Mouse (Mus musculus) megakaryocyte-erythroid progenitor cell, adult 5-6 weeks (primary cell): ENCODE measurements around the gene Eml1. TPM values are rescaled to one million over a fixed set of nuclear protein-coding genes. Genes with fewer than 3 reads are reported as not detected.

Experiments
- ATAC-seq: replicated peaks from 2 replicates; pipeline ENCODE4 v1.8.0; 2016; ENCODE audit warnings: mild to moderate bottlenecking, inconsistent platforms; ENCODE audit not compliant: severe bottlenecking, poor library complexity, low FRiP score, low TSS enrichment
- total RNA-seq, 2 experiments: library from RNA; stranded (forward) in 1 of 2; stranded (reverse) in 1 of 2; fragments of 200-1000, 215-1000 nt in 1 of 2; fragments of >200 nt in 1 of 2; fragmentation: Nextera tagmentation in 1 of 2; gene quantifications; 2 replicates each; pipeline ENCODE4 v1.2.3; 2014 to 2017

The Eml1 gene
- total RNA-seq, 2 experiments from 2014 or later: not detected

- ATAC-seq: no peak
Observed at GRCm38 (mm10) chr12:108410416-108411208, 39.9 kb downstream of the Eml1 start.

GRCm38 (mm10) chr12:108414932-108415331 is 44.2 kb downstream of the Eml1 start:
- no peak for ATAC-seq

GRCm38 (mm10) chr12:108419570-108419969 is 48.8 kb downstream of the Eml1 start:
- ATAC-seq: no peak

GRCm38 (mm10) chr12:108421477-108421876 is 50.7 kb downstream of the Eml1 start:
- ATAC-seq: 0 out of 2 replicates have a peak, but pooled peaks have one; percentile 41

- no peak for ATAC-seq
Observed at GRCm38 (mm10) chr12:108422495-108422857, 51.7 kb downstream of the Eml1 start.

- ATAC-seq: peak; percentile 41; the same call in 1 of the 2 replicates
Observed at GRCm38 (mm10) chr12:108422858-108423631, 52.3 kb downstream of the Eml1 start.

- no peak for ATAC-seq
Observed at GRCm38 (mm10) chr12:108430964-108431363, 60.2 kb downstream of the Eml1 start.

GRCm38 (mm10) chr12:108431714-108432113 is 61.0 kb downstream of the Eml1 start:
- no peak for ATAC-seq

- no peak for ATAC-seq
Observed at GRCm38 (mm10) chr12:108432578-108432977, 61.8 kb downstream of the Eml1 start.

- ATAC-seq: no peak
Observed at GRCm38 (mm10) chr12:108433030-108433429, 62.3 kb downstream of the Eml1 start.

GRCm38 (mm10) chr12:108433498-108433897 is 62.7 kb downstream of the Eml1 start:
- ATAC-seq: no peak

GRCm38 (mm10) chr12:108435444-108436015 is 64.8 kb downstream of the Eml1 start:
- ATAC-seq: no peak

- ATAC-seq: no peak
Observed at GRCm38 (mm10) chr12:108436029-108436923, 65.5 kb downstream of the Eml1 start.

GRCm38 (mm10) chr12:108437446-108437845 is 66.7 kb downstream of the Eml1 start:
- ATAC-seq: no peak

GRCm38 (mm10) chr12:108443271-108443670 is 72.5 kb downstream of the Eml1 start:
- no peak for ATAC-seq

GRCm38 (mm10) chr12:108443708-108444107 is 73.0 kb downstream of the Eml1 start:
- no peak for ATAC-seq

- ATAC-seq: no peak
Observed at GRCm38 (mm10) chr12:108444166-108445115, 73.7 kb downstream of the Eml1 start.

GRCm38 (mm10) chr12:108446721-108447120 is 76.0 kb downstream of the Eml1 start:
- ATAC-seq: no peak
